Mouse (Mus musculus): ENCODE data around the gene Lin7a.

DNA sequence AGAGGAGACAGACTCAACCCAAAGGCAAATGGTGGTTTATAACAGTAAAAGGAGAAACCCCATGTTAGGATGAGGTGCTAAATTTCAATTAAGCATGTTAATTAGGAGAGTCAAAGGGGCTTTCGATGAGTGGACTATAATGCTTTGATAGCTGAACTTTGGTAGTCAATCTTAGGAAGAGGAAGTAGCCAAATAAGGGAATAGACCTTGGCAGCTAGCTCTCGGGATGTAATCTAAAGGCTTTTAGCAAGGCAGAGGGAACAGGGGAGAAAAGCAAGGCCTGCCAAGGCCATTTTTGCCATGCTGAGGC lies 26.0 kb upstream of the Lin7a start:
- TF ChIP-seq CTCF (IDR thresholded peaks at IDR 0.05; ENCODE audit: low read depth) (no peak), EP300 (IDR thresholded peaks at IDR 0.05; ENCODE audit: low read depth) (no peak)

All from liver, postnatal 0 days (tissue).